Mouse (Mus musculus) lung, postnatal 0 days (tissue): ENCODE measurements around the gene Gpr37. TPM values are rescaled to one million over a fixed set of nuclear protein-coding genes. Genes with fewer than 3 reads are reported as not detected.

Experiments
- ATAC-seq: fragments of 200-750 bp; cut with Nextera tagmentation; 2 replicates; pipeline ENCODE4 v1.8.0; 2017; ENCODE audit warnings: moderate library complexity
- DNase-seq: peaks from one replicate; pipeline ENCODE4 v3.0.0-alpha.2; 2016; ENCODE audit warnings: low spot score
- H3K27ac ChIP-seq: fragments of 300-500 bp; sonication (generic); 2 replicates; pipeline ENCODE4 v1.5.1; 2014; ENCODE audit warnings: antibody characterized with exemption, mild to moderate bottlenecking, low read length, mixed read lengths
- H3K27me3 ChIP-seq: fragments of 300-500 bp; sonication (generic); replicated peaks from 2 replicates; pipeline ENCODE4 v1.6.1; 2014; ENCODE audit warnings: low read length, mixed read lengths; ENCODE audit not compliant: insufficient read depth
- H3K36me3 ChIP-seq: fragments of 300-500 bp; sonication (generic); 2 replicates; pipeline ENCODE4 v1.6.1; 2014; ENCODE audit warnings: low read length, mixed read lengths; ENCODE audit not compliant: insufficient read depth
- H3K4me1 ChIP-seq: fragments of 300-500 bp; sonication (generic); 2 replicates; pipeline ENCODE4 v1.6.1; 2014; ENCODE audit warnings: antibody characterized with exemption, low read depth, low read length, mixed read lengths; ENCODE audit not compliant: insufficient read depth
- H3K4me2 ChIP-seq: fragments of 300-500 bp; sonication (generic); replicated peaks from 2 replicates; pipeline ENCODE4 v1.6.1; 2014; ENCODE audit warnings: low read depth, mild to moderate bottlenecking, low read length, moderate library complexity, mixed read lengths
- H3K4me3 ChIP-seq: fragments of 300-500 bp; sonication (generic); 2 replicates; pipeline ENCODE4 v1.5.1; 2014; ENCODE audit warnings: low read depth, low read length
- H3K9ac ChIP-seq: fragments of 300-500 bp; sonication (generic); replicated peaks from 2 replicates; pipeline ENCODE4 v1.6.1; 2014; ENCODE audit warnings: low read depth, mild to moderate bottlenecking
- H3K9me3 ChIP-seq: fragments of 300-500 bp; sonication (generic); 2 replicates; pipeline ENCODE4 v1.6.1; 2016; ENCODE audit warnings: low read length, mixed read lengths
- CTCF ChIP-seq: IDR thresholded peaks from 2 replicates; pipeline ENCODE4 v1.5.1; 2016; ENCODE audit warnings: antibody characterized with exemption, mild to moderate bottlenecking
- EP300 ChIP-seq: IDR thresholded peaks from 2 replicates; pipeline ENCODE4 v1.6.1; 2016; ENCODE audit warnings: antibody characterized with exemption, mild to moderate bottlenecking, control low read depth
- WGBS: fragments of 180-500 bp; shearing (Covaris S2); extraction: QIAGEN DNeasy Blood & Tissue Kit; methylation state at CpG from one replicate; pipeline ENCODE4 v1.1.7; 2014; 5-methylcytosine and 5-hydroxymethylcytosine counted together
- polyA plus RNA-seq: library from polyadenylated mRNA; unstranded; fragments of >200 nt; fragmentation: Nextera tagmentation; extraction: Ambion mirVana; gene quantifications from 2 replicates; pipeline ENCODE4 v1.2.1, GENCODE M21; 2015

Gene Gpr37
- polyA plus RNA-seq, result 0.25 and 0.38 TPM in 2 replicates

DNA sequence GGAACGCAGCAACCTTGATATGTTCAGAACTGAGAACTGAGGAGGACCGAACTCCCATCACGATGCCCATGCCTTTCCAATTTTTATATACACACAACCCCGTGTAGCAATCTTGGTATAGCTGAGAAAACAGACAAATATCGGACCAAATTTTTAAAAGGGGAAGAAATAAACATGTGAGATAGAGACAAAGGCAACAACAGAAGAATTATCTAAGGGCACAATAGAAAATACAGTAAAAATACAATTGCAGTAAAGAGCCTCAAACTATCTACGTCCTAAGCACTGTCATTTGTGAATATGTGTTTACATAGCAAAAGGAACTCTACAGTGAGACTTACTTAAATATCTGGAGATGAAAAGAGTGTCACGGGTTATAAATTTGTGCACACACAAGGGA is at the start of gene Gpr37:
Gene Gpr37, minus strand, starts transcription at position 101 of the 400 bp plus-strand sequence.
- Histone ChIP-seq H3K9ac (no peak within 1 kb of the TSS), H3K27ac (no peak within 1 kb of the TSS), H3K27me3 (no peaks in the 10 kb centered on the region; the same call in 1 of the 2 replicates), H3K4me3 (peak within 1 kb of the TSS; percentile 45), H3K9me3 (no peaks in the 10 kb centered on the region), H3K4me2 (peak within 1 kb of the TSS; percentile 95), H3K4me1 (peaks cover 7% of the 10 kb centered on the region; the same call in 1 of the 2 replicates), H3K36me3 (no peaks in the 10 kb centered on the region)
- 26% methylated on average over 7 of the region's 7 CpGs for WGBS
- DNase-seq (no peak), ATAC-seq (no peak)
- no peak for TF ChIP-seq CTCF
- TF ChIP-seq EP300, result no peak

- Histone ChIP-seq H3K9ac (no peak overlapping the region), H3K27ac (no peak overlapping the region), H3K4me3 (no peak overlapping the region), H3K9me3 (no peaks in the 10 kb centered on the region), H3K36me3 (no peaks in the 10 kb centered on the region), H3K4me1 (no peaks in the 10 kb centered on the region), H3K4me2 (no peak overlapping the region), H3K27me3 (no peaks in the 10 kb centered on the region)
- TF ChIP-seq CTCF, result no peak
- TF ChIP-seq EP300, result no peak
- ATAC-seq (no peak), DNase-seq (no peak)
Measured at GRCm38 (mm10) chr6:25736533-25736932, 46.0 kb upstream of the Gpr37 start.

DNA sequence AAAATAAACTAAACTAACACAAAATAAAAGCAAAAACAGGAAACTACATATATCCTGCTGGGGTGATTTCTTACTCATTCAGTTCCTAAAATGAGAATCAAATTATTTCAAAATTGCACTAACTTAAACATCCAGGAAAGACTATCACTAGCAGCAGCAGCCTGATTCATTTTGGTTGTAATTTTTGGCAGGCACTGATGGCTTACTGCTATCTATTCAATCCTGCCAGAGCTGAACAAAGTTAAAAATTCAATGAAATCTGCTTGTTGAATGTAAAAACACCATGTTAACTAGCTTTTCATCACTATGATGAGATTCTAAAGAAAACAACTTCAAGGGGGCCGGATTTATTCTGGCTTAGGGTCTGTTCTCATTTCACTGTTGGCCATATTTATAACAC is 36.0 kb upstream of the Gpr37 start:
- TF ChIP-seq CTCF (no peak), EP300 (no peak)
- ATAC-seq (no peak), DNase-seq (no peak)
- Histone ChIP-seq H3K36me3 (no peaks in the 10 kb centered on the region), H3K4me1 (no peaks in the 10 kb centered on the region), H3K4me3 (no peak overlapping the region), H3K9me3 (no peaks in the 10 kb centered on the region), H3K27ac (no peak overlapping the region), H3K9ac (no peak overlapping the region), H3K27me3 (no peaks in the 10 kb centered on the region), H3K4me2 (no peak overlapping the region)
- 75% methylated on average over 1 of the region's 1 CpGs for WGBS

GRCm38 (mm10) chr6:25710601-25711000 is 20.1 kb upstream of the Gpr37 start:
- 10% methylated on average over 2 of the region's 2 CpGs for WGBS

DNA sequence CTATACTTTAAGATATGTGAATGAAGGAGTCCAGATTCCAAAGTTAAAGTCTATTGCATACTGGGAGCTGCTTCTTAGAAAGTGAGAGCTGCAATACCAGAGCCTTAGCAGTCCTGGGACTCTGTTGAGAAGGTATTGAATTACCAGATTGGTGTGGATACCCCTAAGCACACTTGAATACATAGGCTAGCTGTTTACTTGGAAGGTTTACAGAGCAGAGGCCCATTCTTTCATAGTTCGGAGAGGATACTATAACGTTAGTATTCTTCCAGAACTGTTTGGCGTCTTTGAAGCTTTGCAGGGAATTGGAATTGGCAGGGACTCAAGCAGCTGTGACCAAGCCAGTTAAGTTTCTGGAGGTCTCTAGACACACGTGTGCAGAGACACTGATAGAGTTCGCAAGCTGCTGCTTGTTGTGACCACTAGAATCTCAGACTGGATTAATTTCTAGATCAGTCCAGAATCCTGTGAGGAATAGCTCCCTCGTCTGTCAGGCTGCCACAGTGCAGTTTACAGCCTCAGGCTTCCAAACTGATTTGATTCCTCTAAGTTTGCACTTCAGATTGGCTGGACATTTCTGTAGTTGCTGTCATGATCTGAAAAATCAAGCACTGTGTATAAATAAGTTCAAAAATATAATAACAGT is 18.8 kb upstream of the Gpr37 start:
- ATAC-seq (no peak), DNase-seq (peak; percentile 49)
- H3K27me3 ChIP-seq, result no peaks in the 10 kb centered on the region
- H3K4me3 ChIP-seq, result no peak overlapping the region
- H3K4me1 ChIP-seq, result no peaks in the 10 kb centered on the region
- no peak overlapping the region for H3K9ac ChIP-seq
- H3K4me2 ChIP-seq, result no peak overlapping the region
- H3K27ac ChIP-seq, result no peak overlapping the region
- WGBS, result 19% methylated on average over 6 of the region's 6 CpGs
- no peaks in the 10 kb centered on the region for H3K9me3 ChIP-seq
- H3K36me3 ChIP-seq, result no peaks in the 10 kb centered on the region
- TF ChIP-seq EP300 (no peak), CTCF (peak; percentile 62)

More at GRCm38 (mm10) chr6:25710601-25711000, 20.1 kb upstream of the Gpr37 start:
- Histone ChIP-seq H3K36me3 (no peaks in the 10 kb centered on the region), H3K4me3 (no peak overlapping the region), H3K4me2 (no peak overlapping the region), H3K9ac (no peak overlapping the region), H3K4me1 (no peaks in the 10 kb centered on the region), H3K27me3 (no peaks in the 10 kb centered on the region), H3K27ac (no peak overlapping the region), H3K9me3 (no peaks in the 10 kb centered on the region)
- ATAC-seq, result no peak
- TF ChIP-seq EP300 (no peak), CTCF (no peak)
- peak; percentile 11 for DNase-seq

DNA sequence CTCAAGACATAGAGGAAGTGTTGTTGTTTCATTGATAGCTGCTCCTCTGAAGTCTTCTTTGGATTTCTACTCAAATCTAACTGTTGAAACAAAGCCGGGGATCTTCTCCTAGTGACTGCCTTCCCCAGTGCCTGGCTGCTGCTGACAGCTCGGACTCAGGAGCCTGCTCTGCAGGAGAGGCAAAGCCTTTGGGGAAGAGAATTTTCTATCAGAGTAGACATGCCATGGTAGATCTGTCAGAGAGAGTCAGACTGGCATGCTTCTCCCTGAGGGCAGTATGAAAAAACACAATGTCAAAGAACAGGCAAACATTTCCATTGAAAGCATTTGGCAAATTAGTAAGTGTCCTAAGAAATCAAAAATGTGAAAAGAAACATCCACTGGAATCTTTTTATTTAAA is 9.4 kb upstream of the Gpr37 start:
- TF ChIP-seq EP300, result no peak
- TF ChIP-seq CTCF, result no peak
- WGBS, result 47% methylated on average over 2 of the region's 2 CpGs

More for the DNA sequence above, 9.4 kb upstream of the Gpr37 start:
- Histone ChIP-seq H3K4me1 (no peaks in the 10 kb centered on the region), H3K36me3 (no peaks in the 10 kb centered on the region), H3K4me3 (no peak overlapping the region), H3K9me3 (no peaks in the 10 kb centered on the region), H3K27me3 (no peaks in the 10 kb centered on the region), H3K27ac (no peak overlapping the region), H3K4me2 (no peak overlapping the region), H3K9ac (no peak overlapping the region)
- DNase-seq (no peak), ATAC-seq (no peak)
